Mouse (Mus musculus): ENCODE data around the gene A2ml1.
"Not testable (repeated sequence)": the region's sequence is repeated elsewhere in the genome, so short reads cannot be mapped to it uniquely, and the experiment has no call there.

The A2ml1 gene

DNA sequence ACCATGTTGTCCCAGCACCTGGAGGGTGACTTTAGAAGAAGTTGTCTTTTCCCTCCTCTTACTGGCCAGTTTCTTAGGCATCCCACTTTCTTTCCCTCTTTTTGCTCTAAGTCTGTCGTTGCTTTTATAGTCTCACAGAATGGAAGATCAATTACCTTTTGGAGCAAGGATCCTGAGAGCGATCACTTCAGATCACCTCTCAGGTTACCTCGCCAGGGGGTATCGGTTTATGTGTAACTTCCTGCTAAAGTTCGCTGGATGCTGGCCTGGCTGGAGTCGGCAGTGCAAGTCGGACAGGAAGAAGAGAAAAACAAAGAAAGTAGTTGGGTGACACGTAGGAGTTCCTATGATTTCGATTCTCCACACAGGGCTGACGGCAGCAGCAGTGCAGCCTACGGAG is at the start of gene A2ml1:
TSS of gene A2ml1 (minus strand) at position 101 of the 400 bp plus-strand sequence.
- no peak for DNase-seq (ENCODE audit: extremely low spot score, low spot score)

DNA sequence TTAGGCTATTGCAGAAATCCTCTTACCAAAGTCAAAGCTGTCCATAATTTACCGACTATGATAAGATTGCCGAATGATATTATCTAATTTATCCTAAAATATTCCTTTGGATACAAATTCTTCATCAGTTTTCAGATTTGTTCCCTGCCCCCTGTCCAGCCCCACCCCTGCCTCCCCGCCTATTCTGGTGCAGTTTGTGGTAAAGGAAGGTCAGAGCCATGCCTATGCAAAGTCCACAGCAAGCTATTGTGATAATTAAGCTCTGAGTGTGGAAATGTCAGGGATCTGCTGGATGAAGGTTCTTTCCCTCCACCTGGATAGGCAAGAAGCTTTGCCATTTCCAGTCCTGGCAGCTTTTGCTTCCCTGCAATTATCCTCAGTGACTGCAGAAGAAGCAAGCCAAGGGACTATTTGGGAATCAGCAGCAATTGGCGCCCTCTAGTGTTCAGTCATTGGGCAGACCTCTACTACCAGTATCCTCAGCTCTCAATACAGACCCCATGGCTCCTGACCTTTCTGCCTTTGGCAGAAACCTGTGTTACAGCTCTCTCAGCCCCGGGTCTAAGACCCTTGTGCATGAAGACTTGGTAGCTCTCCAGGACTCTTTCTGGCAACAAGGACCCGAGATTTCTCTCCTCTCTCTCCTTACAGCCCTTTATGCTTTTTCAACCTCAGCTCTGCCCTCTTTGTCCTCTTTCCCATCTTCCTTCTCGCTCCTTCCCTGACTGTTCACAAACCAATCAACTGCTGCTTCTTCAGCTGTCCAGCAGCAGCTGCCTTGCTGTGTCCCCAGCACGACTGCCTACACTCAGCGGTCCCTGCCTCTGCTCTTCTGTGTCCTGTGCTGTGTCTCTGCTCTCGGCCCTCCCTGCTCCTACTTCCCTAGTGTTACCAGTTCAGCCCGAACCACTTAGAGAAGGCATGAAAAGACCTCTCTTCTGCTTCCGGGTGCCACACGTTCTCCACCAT is 48.6 kb upstream of the A2ml1 start:
- peak; percentile 40 for DNase-seq (ENCODE audit: extremely low spot score, low spot score)

DNA sequence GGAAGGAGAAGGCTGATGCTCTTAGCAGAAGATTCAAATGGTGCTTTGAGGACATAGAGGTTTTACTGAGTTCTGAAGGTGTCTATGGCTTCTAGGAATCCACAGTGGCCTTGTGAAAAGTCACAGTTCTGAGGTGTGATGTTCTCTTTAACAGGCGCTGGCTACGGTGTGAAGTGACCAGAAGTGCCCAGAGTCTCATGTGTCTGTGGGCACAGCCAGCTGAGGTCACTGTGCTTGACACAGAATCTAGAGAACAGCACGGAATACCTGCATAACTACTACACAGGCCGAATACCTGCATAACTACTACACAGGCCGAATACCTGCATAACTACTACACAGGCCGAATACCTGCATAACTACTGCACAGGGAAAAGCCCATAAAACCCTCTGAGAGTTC is 43.8 kb upstream of the A2ml1 start:
- DNase-seq (ENCODE audit: extremely low spot score, low spot score): not testable (repeated sequence)

DNA sequence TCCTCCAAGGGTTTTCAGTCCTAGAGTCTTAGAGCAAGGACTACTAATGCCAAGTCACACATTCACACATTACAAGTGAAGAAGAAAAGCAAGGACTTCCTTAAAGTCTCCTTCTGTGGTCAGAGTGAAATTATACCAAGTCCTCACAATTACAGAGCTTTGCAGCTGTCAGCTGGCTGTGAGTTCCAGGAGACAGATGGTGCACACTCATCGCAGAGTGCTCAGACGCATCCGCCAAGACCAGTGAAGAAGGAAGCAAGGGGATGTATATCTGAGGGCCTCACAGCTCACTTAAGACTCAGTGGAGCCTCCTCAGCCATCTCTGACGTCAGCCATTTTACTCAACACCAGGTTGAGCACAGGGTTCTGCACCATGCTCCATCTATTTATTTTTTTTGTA is 43.0 kb upstream of the A2ml1 start:
- no peak for DNase-seq (ENCODE audit: extremely low spot score, low spot score)

DNA sequence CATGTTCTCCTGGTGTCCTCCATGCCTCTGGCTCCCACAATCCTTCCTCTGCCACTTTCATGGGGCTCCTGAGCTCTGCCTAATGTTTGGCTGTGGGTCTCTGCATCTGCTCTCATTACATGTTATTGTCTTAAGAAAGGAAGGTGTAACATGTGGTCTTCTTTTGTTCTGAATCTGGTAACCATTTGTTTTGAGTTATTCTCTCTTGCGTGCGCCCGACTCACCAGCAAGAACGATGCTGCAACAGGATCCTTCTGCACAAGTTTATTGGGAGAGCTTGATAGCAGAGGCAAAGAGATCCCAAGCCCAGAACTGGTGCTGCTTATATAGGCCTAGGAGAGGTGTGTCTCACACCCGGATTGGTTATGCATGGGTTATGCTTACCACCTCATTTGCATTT is 42.0 kb upstream of the A2ml1 start, which contains the start of gene Klrb1a:
TSS of gene Klrb1a (minus strand) at position 101 of the 400 bp plus-strand sequence.
- not testable (repeated sequence) for DNase-seq (ENCODE audit: extremely low spot score, low spot score)

DNA sequence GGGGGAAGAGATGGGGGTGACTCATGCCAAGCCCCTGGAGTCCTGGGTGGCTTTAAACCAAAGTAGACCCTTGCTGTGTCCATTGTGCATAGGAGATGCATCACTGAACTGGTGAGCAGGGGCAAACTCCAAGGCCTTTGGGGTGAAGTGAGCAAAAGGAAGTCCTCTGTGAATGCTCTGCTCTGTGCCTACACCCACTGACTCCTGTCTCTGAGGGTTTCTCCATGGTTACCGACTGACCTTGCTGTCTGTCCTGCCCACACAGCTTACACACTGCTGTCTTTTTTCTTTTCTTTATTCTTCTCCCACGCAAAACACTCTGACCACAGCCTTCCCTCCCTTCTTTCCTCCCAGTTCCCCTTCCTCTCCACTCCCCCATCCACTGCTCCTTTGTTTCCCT is 41.3 kb upstream of the A2ml1 start:
- DNase-seq (ENCODE audit: extremely low spot score, low spot score): no peak

DNA sequence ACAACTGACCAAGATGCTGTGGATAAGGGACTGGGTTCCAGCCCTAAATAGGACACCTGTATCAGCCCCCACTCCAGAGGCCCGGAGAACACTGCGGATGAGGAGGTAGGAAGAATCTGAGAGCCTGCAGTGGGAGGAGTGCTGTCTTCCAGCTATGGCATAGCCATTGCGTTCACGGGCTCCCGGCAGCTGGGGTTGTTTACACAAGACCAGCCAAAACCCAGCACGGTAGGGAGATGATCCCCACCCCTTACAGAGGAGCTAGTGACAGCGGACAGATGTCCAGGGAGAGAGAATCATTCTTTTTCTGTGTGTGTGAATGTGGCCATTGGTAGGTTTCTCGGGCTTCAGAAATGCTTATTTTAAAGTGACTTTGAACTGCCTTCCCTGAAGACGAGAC is 24.9 kb upstream of the A2ml1 start:
- no peak for DNase-seq (ENCODE audit: extremely low spot score, low spot score)

DNA sequence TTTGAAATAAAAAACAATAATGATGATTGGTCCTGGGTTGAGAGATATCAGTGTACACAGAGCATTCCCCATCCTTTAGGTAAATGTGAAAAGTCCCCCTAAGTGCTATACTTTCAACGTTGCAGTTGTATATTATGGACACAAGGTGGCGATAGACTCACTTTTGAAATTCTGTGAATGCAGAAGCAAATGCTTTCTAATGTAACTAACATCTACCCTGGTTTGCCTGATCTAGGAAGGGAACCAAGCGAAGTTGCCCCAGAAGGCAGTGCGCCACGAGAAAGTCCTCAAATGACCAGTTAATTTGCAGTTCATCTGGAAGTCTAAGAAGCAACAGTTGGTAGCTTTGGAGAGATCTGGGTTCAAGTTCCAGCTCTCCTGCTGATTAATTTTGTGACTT is 23.1 kb upstream of the A2ml1 start:
- no peak for DNase-seq (ENCODE audit: extremely low spot score, low spot score)

DNA sequence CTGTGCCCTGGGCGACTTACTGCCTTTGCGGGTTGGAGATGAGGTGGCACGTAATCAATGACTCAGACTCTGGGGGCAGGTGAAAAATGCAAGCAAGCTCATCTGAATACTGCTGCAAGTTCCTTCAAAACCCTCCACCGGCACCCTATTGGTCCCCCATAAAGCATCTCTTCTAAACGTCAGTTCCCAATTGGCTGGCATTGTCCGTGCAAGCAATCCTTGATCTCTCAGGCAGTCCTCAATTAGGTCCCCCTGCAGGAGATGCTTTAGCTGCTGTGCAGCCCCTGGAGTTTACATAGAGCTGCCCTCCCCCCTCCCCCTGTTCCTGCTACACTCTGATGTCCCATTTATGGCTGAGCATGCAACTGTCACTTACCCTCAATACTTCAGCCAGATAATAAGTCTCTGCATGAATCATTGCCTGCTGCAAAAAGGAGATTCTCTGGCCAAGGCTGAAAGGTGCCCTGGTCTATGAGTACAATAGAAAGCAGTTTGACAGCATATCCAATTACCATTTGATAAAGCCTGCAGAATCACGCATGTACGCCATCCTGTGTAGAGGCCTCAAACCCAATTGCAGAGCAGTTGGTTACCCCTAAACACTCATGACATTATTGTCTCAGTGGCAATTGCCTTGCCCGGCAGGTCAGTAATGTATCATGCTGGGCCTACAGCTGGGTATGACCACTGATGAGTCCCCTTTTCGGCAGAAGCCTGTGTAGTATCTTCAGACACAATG is 21.2 kb upstream of the A2ml1 start:
- DNase-seq (ENCODE audit: extremely low spot score, low spot score): no peak

DNA sequence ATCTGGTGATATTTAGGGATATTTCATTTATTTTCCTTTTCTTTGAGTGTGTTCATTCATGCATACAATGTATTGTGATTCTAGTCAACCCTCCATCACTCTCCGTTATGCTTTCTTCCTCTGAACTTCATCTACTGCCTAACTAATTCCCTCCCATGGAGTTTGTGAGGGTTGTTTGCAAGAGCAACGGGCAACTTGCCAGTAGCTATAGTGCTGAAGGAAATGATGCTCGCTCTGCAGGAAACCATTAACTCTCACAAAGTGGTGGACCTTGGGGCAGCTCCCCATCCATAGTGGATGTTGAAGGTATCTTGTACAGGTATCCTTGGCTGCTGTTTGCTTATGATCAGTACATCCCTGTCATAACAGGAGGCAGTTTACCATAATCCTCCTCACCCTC is 20.6 kb upstream of the A2ml1 start:
- no peak for DNase-seq (ENCODE audit: extremely low spot score, low spot score)

DNA sequence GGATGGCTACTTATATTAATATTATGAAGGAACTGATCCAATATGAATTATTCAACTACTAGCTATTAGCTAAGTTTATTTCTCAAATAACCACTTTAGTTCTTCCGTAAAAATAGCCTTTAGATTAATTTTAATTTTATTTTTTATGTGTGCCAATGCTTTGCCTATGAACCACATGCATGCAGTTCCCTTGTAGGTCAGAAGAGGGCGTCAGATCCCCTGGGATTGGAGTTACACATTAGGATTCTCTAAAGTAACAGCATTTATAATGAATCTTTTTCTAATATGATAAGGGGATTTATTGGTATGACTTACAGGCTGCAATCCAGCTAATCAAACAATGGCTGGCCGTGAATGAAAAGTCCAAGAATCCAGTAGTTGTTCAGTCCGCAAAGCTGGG is 18.1 kb upstream of the A2ml1 start:
- DNase-seq (ENCODE audit: extremely low spot score, low spot score): no peak

DNA sequence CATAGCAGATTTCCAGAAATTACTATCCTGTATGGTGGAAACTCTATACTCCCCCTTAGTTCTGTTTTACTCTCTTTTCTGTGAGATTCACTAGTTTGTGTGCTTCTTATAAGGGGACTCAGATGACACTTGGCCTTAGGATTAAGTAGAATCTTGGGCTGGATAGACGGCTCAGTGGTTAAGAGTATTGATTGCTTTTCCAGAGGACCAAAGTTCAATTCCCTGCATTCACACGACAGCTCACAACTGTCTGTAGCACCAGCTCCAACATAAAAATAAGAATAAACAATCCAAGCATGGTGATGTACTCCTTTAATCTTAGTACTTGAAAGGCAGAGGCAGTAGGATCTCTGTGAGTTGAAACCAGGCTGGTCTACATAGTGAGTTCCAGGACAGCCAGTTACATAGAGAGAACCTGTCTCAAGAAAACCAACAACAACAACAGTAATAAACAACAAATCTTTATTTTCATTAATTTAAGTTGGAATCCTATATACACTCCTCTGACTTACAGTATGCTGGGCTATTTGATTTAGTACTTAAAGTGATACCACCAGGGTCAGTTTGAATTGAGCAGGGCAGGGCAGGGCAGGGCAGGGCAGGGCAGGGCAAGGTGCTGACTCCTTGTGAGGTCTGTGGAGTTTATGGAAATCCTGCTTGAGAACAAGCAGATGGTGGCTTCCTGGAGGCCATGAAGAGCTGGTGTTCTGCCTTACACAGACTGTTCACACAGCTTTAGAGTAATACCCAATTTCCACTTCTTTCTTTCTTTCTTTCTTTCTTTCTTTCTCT is 17.0 kb upstream of the A2ml1 start:
- no peak for DNase-seq (ENCODE audit: extremely low spot score, low spot score)

DNA sequence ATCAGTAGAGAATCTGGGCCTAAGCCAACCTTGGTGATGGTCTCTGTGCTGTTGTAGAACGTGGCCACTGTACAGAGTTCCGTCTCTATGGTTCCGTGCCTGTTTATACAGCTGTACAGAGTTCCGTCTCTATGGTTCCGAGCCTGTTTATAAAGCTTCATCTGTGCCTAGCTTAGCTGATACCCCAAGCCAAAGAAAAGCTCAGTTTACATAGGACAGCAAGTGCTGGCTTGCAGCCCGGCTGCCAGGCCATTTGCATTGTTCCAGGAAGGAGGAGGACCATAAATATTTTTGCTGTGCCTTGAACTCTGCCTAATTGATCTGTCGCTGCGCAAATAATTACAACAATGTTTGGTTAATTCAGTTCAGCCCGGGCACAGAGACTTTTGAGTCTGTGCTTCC is 15.7 kb upstream of the A2ml1 start:
- DNase-seq (ENCODE audit: extremely low spot score, low spot score): peak; percentile 33

DNA sequence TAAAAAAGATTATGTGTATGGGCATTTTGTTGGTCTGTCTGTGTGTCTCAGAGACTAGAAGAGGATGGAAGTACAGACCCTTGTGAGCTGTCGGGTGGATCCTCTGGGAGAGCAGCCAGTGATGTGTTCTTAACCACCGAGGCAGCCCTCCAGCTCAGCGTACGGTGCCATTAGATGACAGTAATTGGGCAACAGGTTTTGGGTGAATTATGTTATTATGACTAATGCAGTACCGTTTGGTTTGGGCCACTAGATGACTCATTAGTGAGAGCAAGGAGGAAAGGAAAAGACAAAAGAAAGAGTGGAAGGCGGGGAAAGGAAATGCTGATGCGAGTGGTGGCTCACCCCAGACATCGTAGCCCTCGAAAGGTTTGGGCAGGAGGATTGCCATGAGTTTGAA is 13.2 kb upstream of the A2ml1 start:
- no peak for DNase-seq (ENCODE audit: extremely low spot score, low spot score)

DNA sequence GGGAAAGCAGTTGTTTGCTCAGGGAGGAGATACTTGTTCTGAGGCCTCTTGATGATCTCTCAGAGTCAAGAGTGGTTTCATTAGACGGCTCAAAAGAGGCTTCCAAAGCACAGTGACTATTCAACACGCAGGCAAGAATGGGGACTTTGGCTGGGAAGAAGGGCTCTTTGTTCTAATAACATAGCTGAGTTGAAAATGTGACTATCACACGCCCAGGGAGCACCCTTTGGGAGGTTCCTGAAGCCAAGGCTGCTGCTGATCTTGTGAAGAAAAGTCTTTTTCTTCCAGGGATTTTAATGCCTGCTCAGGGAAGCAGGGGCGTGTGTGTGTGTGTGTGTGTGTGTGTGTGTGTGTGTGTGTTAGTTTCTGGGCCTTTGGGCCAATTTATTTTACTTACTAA is 8.0 kb upstream of the A2ml1 start:
- DNase-seq (ENCODE audit: extremely low spot score, low spot score): no peak

DNA sequence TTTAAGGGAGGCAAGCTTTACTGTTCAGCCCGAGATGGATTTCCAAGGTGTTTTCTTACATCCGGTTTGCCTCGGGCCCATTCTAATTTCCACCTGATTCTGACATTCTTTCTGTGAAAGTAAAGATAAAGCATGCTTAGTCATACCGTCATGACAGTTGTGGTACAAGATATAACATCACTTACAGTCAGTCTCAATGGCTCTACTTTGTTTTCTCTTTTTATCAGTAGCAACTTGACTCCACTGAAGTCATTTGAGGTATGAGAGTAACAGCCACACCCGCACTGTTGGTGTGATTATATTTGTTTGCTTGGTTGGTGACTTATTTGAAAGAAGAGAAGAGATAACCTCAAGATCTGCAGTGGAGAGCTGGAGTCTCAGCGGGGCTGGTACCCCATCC is 6.2 kb upstream of the A2ml1 start:
- no peak for DNase-seq (ENCODE audit: extremely low spot score, low spot score)

DNA sequence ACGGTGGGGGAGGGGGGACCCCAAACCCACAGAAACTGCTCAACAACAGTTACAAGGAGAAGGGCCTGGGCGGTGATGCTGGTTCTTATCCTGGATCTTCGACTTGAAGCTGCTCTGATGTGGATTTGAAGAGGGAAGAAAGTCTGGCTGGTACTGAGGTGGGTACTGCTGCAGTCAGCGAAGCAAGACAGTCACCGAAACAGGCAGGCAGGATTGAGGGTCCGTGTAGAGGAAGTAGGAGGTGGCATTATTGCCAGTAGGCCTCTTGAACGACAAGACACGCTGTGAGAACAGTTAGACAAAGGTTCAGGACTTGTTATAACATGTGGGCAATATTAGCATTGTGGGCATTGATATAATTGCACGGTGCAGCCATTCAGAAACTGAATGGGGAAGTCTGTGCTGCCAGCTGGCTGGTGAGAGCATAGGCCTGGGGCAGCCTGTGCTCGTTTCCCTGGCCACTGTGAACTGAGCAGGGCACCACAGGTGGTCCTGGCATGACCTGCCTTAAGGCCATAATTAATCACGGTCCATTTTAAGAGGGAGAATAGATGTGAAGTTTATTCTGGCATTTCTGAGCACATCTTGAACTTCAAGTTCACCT is 4.3 kb upstream of the A2ml1 start:
- DNase-seq (ENCODE audit: extremely low spot score, low spot score): no peak

DNA sequence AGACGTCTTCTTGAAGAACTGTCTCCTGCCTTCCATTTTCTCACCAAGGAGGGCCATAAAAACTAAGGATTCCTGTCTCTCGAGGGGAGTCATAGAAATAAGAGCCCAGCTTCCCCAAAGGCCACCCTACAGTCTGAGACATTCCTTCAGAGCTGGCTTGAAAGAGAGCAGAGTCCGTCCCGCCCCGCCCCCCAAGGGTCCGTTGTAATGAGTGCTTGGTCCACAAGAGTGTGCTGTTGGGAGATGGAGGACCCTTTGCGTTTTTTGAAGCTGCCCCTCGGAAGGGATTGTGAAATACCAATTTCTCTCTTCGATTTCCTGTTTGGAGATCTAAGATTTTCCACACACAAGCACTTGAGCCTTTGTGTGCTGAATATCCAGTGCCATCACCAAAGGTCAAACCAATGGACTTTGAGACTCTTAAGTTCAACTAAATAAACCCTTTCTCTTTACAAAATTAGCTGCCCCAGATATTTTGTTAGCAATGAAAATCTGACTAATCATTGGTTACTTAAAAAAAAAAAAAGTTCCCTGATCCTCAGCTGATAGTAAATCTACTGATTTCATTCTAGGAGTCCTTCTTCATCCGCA is 2.8 kb upstream of the A2ml1 start:
- peak; percentile 58 for DNase-seq (ENCODE audit: extremely low spot score, low spot score)

DNA sequence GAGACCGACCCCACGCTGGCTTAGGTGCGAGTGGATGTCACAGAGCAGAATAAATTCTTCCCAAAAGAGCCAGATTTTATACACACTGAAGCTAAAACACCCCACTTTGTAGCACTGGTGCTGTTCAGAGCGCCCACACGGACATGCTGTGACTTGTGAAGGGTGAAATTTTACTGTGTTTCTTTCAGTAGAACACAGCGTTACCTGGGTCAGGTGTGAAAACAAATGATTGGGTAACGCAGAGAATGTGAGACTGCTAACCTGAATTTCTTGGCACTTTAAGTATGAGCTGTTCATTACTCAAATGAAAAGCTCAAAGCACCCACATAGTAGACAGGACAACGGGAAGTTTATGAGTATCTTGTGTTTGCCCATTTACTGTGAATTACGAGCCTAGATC is 4.1 kb downstream of the A2ml1 start:
- no peak for DNase-seq (ENCODE audit: extremely low spot score, low spot score)

DNA sequence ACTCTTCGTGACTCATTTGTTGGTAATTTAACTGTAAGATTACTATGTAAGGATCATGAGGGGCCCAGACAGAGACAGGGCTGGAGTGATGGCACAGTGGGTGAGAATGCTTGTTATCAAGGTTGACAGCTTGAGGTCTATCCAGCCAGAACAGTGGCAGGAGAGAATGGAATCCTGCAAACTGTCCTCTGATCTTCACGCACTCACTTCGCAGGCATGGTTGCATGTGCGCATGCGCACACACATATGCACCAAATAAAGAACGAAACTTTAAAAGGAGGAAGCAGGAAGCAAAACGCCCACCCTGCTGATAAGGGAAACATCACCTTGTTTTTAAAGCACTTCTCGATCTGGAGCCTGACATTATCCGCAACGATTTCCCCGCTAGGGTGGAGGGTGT is 14.8 kb downstream of the A2ml1 start:
- DNase-seq (ENCODE audit: extremely low spot score, low spot score): no peak

DNA sequence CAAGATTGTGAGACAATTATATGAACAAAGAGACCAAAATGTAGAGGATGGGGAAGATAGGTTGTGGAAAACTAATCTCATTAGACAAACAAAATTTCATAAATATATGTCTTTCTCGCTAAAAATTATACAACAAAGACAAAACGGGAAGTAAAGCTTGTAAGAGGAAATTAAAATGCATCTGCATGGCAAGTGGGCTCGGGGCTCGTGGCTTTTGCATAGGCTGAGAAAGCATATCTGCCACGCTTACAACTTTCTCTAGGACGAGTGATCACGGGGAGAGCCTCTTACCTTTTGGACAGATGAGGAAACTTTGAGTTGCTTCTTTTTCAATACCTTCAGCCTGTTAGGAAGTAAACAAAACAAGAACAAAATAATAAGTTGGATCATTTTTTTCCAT is 27.4 kb downstream of the A2ml1 start:
- DNase-seq (ENCODE audit: extremely low spot score, low spot score): no peak
